Mouse (Mus musculus): ENCODE results near the gene Glb1.
"Not testable (repeated sequence)": the region's sequence is repeated elsewhere in the genome, so short reads cannot be mapped to it uniquely, and the experiment has no call there.

Gene Glb1

GRCm38 (mm10) chr9:114400949-114401684, at the start of gene Glb1, which contains the start of gene Tmppe:
Gene Glb1, plus strand, starts transcription at chr9:114401076.
Gene Tmppe, plus strand, starts transcription at chr9:114401105.
- DNase-seq = peak; percentile 91

- DNase-seq = peak; percentile 90
These were observed 32.9 kb upstream of the Glb1 start for GRCm38 (mm10) chr9:114367783-114368470.

DNA sequence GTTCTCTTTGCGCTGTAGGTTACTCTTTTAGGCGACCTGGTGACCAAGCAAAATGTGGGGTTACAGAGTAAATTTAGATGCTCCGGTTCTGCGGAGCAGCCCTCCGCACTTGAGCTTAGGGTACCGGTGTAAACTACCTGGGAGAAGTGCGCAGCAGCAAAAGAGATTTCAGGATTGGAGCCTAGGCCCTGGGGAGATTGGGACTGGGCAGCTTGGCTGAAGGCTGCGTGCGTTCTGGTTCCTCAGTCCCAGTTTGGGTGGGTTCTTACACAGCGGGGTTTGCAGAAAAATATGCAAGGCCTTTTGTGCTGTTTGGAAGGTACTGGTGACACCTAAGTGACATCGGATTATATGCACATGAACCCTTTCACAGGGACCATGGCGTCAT, 32.4 kb upstream of the Glb1 start:
- no peak for DNase-seq

GRCm38 (mm10) chr9:114369389-114369788, 31.5 kb upstream of the Glb1 start:
- DNase-seq = peak; percentile 15

GRCm38 (mm10) chr9:114371717-114372116, 29.2 kb upstream of the Glb1 start:
- peak; percentile 8 for DNase-seq

DNA sequence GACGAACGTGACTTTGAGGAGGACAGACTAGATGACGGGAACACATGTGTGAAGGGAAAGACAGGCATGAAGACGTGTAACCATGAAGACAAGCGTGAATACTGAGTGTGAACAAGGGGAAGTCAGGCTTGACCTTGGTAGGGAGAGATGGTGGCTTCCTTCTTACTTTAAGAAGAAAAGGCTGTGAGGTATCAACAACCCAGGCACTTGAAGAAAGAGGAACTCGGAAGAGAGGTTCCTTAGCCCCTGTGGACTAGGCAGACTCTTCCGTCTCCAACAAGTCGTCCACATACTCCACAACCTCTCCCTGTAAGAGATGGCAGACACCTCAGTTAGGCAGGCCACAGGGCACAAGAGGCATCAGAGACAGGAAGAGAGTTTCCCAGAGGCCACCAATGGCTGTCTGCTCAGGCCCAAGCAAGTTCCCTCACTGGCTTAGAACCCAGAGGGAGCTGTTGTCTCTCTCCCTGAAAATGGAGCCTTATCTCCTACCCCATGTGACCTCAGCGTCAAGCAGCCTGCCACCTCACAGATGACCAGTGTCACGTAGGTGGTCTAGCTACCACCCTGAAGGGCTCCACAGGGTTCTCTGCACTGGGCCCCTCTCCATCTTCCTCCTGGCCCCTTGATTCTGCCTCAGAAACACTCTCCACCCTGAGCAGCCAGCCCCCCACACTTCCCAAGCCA, 25.5 kb upstream of the Glb1 start:
- DNase-seq = no peak

GRCm38 (mm10) chr9:114377168-114377567, 23.7 kb upstream of the Glb1 start:
- DNase-seq = no peak

- DNase-seq = no peak
These were observed 21.0 kb upstream of the Glb1 start for GRCm38 (mm10) chr9:114379871-114380270.

DNA sequence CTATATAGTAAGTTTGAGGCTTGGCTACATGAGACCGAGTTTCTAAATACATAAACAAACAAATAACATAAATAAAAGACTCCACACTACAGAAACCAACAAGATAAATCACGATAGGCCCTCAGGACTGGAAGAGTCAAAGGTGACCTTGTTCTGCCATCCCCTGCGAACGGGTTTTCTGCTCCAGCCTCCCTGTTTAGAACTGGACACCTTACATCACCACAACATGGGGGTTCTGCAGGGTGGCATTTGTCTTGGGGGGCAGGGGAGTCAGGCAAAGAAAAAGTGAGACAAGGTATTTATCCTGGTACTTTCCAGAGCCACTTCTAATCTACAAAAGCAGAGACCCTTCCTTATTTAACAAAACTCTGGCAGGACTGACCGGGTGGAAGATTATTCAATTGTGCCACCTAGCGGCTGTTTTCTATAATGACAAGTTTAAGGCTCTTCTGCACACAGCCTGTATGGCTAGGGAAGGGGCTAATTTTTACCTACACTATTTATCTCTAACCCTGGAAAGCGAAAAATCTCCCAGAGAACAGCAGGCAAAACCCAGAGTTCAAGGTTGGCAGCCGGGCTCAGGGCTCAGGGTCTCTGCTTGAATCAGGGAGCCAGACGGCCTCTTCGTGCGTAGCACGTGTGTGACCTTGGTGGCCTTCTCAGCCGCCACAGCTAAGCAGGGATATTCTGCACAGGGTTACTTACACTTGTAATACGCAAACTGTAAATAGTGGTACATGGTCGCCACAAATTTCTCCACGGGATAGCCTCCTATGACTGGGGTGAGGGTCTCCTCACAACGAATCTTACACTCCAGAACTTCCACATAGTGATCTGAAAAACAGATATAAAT, 19.8 kb upstream of the Glb1 start:
- peak; percentile 44 for DNase-seq

- DNase-seq = no peak
These were observed 17.8 kb upstream of the Glb1 start for GRCm38 (mm10) chr9:114382936-114383710.

GRCm38 (mm10) chr9:114384691-114385090, 16.2 kb upstream of the Glb1 start:
- DNase-seq = no peak

GRCm38 (mm10) chr9:114385160-114385559, 15.7 kb upstream of the Glb1 start:
- DNase-seq = no peak

GRCm38 (mm10) chr9:114387086-114387485, 13.8 kb upstream of the Glb1 start:
- DNase-seq = no peak

- DNase-seq = no peak
These were observed 12.6 kb upstream of the Glb1 start for GRCm38 (mm10) chr9:114388288-114388687.

DNA sequence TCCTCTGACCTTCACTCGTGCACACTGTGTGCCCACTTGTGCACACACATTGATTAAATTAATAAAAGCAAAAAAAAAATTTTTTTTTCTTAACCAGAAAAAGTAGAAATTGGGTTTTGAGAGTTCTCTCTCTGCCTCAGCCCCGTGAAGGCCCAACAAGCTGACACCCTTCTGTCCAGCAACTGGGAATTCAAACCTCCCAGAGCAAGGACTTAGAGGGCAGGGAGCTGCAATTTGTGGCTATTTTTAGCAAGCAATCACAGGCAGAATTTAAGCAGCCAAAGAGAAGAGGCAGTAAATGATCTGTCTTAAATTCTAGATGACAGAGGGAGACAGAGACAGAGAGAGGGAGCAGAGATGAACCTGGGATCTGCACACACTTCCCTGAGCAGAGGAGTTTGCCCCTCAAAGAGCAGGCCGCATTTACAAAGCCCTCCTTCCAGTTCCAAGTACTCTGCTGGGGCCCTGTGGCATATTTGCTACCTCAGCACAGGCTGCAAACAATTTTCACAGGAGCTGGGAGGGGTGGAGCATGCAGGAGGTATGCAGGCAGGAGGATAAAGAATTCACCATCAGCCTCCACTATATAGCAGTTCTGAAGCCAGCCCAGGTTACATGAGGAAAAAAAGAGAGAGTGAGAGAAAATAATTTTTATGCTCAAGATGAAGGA, 12.0 kb upstream of the Glb1 start:
- no peak for DNase-seq

- DNase-seq = no peak
These were observed 11.4 kb upstream of the Glb1 start for GRCm38 (mm10) chr9:114389371-114389904.

- peak; percentile 75 for DNase-seq
These were observed 10.7 kb upstream of the Glb1 start, which contains the start of gene Crtap for GRCm38 (mm10) chr9:114389905-114390748. Gene Crtap, minus strand, starts transcription at chr9:114390675.

GRCm38 (mm10) chr9:114390749-114391075, 10.2 kb upstream of the Glb1 start:
- DNase-seq = no peak

DNA sequence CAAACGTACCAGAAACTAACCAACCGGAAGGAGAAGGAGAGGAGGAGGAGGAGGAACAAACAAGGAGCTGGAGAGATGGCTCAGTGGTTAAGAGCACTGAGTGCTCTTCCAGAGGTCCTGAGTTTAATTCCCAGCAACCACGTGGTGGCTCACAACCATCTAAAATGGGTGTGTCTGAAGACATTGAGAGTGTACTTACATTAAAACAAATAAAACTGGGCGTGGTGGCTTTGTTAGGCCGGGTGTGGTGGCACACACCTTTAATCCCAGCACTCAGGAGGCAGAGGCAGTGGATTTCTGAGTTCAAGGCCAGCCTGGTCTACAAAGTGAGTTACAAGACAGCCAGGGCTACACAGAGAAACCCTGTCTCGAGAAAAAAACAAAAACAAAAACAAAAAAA, 6.7 kb upstream of the Glb1 start:
- not testable (repeated sequence) for DNase-seq

GRCm38 (mm10) chr9:114394677-114395076, 6.2 kb upstream of the Glb1 start:
- no peak for DNase-seq

Data from lung, postnatal 36 days (tissue).